Mouse (Mus musculus) testis, adult 2 months (tissue): ENCODE results near the gene Fgfrl1.

Experiments
- CTCF ChIP-seq: fragments of 200-500 bp; IDR thresholded peaks from 2 replicates; pipeline ENCODE4 v1.5.1; 2012; ENCODE audit warnings: low read depth, mild to moderate bottlenecking, inconsistent platforms, low read length, moderate library complexity; ENCODE audit not compliant: control insufficient read depth, insufficient read depth, insufficient replicate concordance
- POLR2A ChIP-seq: fragments of 200-500 bp; IDR thresholded peaks from 2 replicates; pipeline ENCODE4 v1.6.1; 2012; ENCODE audit warnings: low read depth, mild to moderate bottlenecking, inconsistent platforms, low read length, moderate library complexity; ENCODE audit not compliant: control insufficient read depth

GRCm38 (mm10) chr5:108659698-108660631, 32.2 kb upstream of the Fgfrl1 start, which contains the start of gene Idua:
- TF ChIP-seq POLR2A (no peak), CTCF (no peak)
